Mouse (Mus musculus): ENCODE data around the gene Syde1.
"Not testable (repeated sequence)": the region's sequence is repeated elsewhere in the genome, so short reads cannot be mapped to it uniquely, and the experiment has no call there.

Syde1 gene

DNA sequence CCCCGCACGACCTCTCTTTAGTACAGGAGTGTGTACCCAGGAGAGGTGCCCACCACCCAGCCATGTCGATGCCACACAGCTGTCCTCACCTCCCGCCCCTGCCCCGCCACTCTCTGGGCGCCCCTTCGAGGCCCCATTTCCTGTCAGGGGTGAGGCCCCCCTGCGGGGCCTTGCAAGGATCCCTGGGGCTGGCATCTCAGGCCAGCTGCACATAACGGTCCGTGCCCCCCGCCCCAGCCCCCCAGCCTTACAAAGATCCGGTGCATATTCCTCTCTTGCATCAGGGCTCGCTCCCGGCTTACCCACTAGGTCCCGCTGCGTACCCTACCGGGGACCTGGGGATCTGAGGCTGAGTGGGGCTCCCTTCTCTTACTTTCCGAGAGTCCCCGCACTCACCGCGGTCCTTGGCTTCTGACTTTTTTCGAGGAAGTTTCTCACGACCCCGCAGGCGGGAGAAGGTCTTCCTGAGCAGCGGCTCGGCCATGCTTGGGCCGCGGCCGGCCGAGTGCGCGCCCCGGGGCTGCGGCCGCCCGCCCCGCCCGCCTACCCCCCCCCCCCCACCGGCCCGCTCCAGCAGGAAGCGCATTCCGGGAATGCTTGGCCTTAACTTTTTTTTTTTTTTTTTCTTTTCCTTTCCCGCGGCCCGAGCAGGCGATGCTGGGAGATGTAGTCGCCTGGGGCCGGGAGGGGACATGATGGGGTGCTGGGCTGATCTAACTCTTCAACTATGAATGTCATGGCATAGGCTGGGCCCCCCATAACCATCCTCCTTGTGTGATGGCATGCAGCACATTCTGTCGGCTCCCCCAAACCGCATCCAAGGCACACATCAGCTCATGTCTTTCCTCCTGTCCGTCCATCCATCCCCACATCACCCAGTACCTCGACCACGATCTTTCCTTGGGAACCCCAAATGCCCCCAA lies at the start of gene Syde1:
TSS of gene Syde1 (minus strand) at position 559 of the 923 bp plus-strand sequence.
- DNase-seq (ENCODE audit: low spot score) = no peak

DNA sequence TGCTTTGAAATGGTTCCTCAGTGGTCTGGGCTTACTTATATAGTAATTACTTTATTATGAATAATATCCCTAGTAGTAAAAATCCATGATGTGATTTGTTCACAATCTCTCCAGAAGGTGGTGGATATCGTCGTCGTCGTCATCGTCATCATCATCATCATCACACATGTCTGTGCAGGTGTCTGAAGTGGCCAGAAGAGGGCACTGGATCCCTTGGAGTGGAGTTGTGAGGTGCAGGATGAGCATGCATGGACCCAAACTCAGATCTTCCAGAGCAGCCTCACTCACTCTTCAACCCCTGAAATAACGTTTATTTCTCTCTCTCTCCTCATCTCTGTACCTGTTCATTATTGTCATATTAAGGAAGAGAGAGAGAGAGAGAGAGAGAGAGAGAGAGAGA lies 40.5 kb upstream of the Syde1 start:
- DNase-seq (ENCODE audit: low spot score) = no peak

DNA sequence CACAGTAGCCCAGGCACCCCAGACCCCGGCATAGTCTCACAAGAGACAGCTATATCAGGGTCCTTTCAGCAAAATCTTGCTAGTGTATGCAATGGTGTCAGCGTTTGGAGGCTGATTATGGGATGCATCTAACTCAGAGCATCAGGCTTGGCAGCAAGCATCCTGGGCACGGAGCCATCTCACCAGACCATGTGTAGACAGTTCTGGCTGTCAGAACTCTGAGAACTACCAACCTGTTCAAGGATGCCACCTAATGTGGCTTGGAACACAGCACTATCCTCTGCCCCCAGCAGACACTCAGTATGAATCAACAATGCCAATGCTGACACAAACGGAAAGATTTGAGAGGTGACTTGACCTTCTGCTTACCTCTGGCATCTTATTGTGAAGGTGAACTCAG lies 38.4 kb upstream of the Syde1 start:
- no peak for DNase-seq (ENCODE audit: low spot score)

DNA sequence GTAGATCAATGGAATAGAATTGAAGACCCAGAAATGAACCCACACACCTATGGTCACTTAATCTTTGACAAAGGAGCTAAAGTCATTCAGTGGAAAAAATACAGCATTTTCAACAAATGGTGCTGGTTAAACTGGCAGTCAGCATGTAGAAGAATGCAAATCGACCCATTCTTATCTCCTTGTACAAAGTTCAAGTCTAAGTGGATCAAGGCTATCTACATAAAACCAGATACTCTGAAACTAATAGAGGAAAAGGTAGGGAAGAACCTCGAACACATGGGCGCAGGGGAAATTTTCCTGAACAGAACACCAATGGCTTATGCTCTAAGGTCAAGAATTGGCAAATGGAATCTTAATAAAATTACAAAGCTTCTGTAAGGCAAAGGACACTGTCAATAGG lies 31.4 kb upstream of the Syde1 start:
- DNase-seq (ENCODE audit: low spot score) = not testable (repeated sequence)

DNA sequence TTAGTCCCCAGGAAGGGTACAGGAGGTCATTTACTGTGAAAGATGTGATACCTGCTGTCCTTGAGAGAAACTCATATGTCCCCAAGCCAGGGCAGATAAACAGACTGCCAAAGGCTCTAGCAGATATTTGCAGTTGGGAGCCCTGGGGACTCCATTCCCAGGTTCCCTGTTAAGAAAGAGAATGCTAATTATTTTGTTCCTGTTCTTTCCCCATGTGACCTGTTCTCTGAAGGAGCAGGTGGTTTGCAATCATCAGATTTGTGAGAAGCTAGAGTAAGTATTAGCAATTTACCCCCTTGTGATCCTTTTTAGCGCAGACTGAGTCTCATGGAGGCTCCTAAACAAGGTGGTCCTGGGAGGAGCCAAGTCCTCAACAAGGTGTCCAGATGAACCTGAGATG lies 26.2 kb upstream of the Syde1 start, which contains the start of gene Olfr1357:
TSS of gene Olfr1357 (minus strand) at position 101 of the 400 bp plus-strand sequence.
- DNase-seq (ENCODE audit: low spot score) = no peak

DNA sequence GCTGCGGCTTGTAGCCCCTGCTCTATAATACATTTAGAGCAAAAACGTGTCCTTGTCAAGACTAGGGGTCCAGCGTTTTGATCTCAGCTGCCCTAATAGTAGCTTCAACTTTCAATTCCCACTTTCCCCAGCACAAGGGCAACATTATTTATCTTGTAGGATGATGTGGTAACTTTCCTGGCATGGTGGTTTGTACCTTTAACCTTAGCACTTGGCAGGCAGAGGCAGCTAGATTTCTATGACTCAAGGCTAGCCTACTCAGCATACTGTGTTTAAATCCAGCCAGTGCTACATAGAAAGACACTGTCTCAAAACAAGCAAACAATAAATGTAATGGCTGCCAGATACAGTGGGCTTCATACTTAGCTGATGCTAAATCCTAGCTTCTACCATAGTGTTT lies 15.8 kb upstream of the Syde1 start:
- DNase-seq (ENCODE audit: low spot score) = no peak

DNA sequence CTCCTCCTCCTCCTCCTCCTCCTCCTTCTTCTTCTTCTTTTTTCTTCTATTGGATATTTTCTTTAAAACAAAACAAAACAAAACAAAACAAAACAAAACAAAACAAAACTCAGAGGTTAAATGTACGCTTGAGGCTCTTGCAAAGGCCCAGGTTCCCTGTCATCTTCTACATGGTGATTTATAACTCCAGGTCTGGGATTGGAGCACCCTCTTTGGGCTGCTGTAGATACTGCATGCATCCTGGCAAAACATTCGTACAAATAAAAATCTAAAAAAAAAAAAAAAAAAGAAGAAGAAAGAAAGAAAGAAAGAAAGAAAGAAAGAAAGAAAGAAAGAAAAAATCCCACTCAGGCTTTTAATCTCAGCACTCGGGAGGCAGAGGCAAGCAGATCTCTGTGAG lies 13.3 kb upstream of the Syde1 start:
- DNase-seq (ENCODE audit: low spot score) = no peak

DNA sequence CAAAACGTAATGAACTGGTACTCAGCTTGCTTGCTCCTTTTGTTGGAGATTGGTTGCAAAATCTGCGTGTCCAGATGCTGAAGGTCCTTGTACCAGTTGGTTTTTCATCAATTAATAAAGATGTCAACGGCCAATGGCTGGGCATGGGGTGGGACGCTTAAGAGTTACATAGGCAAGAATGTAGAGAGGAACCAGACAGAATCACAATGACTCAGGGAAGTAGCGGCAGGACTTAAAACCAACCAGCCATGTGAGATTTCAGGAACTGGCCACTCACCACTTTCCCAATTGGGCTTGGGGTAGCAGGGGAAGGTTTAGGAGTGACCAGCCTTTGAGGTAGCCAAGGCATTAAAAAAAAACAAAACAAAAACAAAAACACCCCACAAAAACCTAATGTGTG lies 8.1 kb upstream of the Syde1 start:
- DNase-seq (ENCODE audit: low spot score) = no peak

DNA sequence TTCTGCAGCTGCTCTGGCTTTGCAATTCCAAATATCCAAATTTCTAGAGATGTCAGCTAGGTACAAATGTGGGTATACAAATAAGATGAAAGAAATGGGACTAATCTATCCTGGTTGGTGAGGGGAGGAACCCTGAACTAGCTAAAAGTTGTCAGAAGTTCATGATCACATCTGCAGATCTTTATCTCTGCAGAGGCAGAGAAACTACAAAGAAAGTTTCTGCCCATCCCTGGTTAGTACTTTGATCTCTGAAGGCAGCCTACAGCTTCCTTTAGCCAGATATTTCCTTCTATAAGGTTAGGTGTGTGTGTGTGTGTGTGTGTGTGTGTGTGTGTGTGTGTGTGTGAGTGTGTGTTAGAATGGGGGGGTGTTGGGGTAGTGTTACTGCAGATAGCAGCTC lies 2.8 kb upstream of the Syde1 start:
- no peak for DNase-seq (ENCODE audit: low spot score)

DNA sequence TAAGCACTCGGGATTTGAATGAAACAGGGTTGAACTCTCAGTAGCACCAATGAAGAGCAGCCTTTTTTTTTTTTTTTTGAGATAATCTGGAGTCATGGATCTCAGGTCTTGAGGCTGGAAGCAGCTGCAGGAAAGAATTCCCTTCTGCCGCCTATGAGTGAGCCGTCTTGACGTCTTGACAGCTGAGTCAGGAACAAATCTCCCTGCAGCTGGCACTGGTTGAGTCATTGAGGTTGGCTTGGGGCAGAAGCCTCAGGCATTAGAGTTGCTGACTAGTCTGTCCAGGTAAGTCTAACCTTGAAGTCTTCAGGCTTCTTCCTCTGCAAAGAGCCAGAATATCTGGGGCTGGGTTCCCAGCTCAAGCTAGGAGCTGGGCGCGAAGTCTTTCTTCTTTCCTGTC lies 2.4 kb upstream of the Syde1 start:
- DNase-seq (ENCODE audit: low spot score) = no peak

DNA sequence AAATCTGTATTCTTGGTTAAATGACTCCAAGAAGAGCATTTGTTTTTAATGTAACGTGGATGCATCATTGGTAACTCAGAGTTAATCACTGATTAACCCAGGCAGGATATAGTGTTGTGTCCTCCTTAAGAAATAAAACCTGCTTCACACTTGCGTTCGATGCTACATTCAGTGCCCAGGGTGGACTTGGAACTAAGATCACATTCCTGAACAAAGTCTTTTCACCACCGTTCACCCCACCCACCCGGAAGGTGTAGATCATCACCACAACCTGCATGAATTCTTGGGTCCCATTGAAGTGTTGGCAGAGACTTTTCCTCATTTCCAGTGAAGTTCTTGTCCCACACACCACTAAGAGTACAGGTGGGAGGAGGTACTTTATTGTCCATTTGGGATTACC lies 2.0 kb upstream of the Syde1 start:
- no peak for DNase-seq (ENCODE audit: low spot score)

DNA sequence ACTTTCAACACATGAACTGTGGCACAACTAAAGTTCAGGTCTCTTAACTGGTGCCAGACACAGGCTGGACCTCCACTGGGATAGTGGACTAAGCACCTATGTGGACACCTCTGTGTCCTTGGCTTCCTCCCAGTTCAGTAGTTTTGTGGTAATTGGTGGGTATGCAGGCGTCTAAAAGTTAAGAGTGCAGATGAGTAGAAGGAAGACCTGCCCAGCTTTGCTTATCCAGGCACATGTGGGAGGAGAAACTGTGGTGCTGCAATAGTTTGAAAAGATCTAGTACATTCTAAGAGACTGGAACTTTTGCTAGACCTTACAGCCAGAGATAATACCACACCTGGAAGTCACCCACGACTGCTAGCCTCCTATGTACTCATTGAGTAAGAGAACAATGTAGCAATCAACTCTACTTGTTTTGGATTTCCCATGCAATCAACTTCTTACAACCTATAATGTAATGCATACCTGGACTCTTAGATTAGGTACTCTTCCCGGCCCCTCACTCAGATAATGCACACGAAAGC lies 1.2 kb upstream of the Syde1 start:
- no peak for DNase-seq (ENCODE audit: low spot score)

DNA sequence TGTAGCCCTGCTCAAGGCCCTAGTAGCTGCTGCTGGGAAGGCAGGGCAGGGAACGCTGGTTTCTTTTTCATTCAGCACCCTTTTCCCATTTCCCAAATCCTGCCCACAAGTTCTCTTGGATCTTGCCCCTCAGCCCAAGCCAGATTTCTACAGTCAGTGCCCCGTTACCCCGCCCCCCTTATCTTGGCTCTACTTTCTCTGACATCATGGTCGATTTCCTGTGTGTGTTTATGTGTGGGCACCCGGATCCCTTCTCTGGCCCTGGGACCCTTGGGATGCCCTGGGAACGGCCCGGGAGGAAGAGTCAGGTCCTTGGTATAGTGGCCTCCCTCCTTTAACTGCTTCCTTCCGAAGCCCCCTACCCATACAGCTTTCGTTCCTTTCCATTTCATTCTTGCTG lies 1.0 kb downstream of the Syde1 start:
- DNase-seq (ENCODE audit: low spot score) = no peak

DNA sequence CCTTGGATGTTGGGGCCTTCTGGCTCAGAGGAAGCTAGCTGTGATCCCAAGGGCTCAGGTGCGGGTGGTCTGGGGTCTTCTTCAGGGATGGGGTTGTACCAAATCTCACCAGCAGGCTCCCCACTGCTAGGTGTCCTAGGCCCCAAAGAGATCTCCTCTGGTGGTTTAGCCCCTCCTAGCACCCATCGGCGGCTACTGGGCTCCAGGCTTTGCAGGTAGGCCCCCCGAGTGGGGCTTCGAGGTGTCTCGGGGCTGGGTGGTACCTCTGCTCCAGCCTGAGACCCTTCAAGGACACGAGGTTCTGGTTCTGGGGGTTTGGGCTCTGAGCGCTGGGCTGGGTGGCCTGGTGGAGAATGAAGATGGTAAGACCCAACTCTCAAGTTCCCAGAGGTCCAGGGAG lies 1.9 kb downstream of the Syde1 start:
- no peak for DNase-seq (ENCODE audit: low spot score)

DNA sequence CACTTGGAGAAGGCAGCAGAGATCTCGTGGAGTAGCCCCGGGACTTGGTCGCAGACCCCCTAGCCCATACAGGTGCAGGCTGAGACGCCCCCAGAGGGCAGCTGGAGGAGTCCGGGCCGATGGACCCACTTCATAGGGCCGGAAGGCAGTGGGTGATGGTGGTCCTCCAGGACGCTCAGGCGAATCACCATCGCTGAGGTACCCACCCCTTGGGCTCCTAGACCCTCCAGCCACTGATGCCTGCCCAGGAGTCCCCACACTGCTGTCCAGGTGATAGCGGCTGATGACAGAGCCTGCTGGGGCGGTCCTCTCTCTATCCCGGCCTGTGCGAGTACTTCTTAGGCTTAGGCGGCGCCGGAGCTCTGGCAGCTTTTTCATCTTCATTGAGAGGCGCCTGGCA lies 2.5 kb downstream of the Syde1 start:
- DNase-seq (ENCODE audit: low spot score) = no peak

DNA sequence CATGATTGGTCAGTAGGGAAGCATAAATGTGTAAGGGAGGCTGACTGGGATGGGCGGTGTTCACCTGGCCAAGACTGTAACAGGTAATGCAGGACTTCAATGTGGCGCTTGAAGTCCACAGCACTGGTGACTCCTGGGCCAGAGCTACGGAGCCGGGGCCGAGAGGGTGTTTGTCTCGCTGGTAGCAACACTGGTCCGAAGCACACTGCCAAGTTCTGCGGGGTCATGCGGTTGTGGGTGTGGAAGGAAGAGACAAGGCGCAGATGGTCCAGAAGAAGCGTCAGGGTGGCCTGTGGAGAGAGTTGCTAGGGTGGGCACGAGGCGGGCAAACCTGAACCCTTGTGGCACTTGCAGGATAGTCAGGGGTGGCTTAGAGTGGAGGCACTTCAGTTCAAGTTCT lies 5.7 kb downstream of the Syde1 start:
- no peak for DNase-seq (ENCODE audit: low spot score)

DNA sequence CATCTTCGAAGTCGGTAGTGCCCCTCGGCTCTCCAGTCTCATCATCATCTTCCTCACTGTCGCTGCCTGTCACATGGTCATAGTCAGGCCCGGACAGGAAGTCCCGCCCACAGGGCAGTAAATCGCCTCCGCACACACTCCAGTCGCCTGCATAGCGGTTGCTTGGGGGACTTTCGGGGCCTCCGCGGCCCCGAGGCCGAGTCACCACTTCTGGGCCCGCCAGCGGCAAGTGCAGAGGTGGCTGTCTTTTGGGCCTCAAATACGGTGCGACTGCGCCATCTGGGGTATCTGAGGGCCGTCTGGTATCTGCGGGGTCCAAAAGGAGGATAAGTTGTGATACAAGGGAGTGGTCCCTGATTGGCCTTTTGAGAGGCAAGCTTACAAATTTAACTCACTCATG lies 6.2 kb downstream of the Syde1 start:
- no peak for DNase-seq (ENCODE audit: low spot score)

DNA sequence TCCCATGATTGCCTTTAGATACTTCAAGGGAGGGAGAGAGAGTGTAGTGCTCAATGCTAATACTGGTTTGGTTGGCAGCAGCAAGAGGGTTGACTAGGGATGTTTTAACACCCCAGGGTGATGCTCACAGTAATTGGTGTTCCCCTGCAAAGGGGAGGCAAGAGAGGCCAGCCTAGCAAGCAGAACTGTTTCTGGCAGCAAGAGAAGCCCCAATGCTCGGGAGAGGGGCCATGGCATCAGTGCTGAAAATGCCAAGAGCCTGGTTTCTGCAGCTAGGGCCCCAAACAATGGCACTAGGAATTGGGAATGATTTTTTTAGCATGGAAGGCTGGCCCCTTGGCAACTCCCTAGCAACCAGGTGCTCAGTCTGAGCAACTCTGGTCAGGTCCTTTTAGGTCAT lies 6.8 kb downstream of the Syde1 start:
- DNase-seq (ENCODE audit: low spot score) = no peak

DNA sequence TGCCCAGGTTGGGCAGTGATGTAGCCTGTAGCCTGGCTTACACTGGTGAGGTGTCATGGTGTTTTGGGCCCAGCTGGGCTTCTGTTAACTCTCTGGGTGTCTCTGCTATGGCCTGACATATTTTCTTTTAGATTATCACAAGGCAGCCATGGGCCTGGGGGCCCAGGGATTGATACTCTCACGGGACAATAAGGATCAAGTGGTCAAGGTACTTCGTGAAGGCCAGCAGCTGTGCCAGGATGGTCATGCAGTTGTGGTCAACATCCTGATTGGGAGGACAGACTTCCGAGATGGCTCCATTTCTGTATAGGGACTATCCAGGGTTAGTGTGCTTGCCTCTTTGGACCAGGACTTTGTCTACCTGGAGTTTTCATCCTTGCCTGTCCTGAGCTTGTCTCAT lies 7.8 kb downstream of the Syde1 start:
- no peak for DNase-seq (ENCODE audit: low spot score)

DNA sequence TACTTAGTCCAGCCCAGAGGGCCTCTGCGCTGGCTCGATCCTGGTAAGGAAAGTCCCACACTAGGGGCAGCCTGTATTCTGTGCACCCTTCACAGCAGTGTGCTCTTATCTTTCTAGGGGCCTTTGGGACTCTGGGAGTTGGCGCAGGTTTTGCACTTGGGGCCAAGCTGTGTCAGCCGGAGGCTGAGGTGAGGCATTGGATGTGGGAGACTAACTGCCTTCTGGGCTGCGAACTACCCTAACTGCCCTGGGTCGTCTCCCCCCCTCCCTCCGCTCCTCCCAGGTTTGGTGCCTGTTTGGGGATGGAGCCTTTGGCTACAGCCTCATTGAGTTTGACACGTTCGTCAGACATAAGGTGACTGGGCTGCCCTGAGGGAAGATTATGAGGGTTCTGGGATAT lies 8.4 kb downstream of the Syde1 start:
- no peak for DNase-seq (ENCODE audit: low spot score)

DNA sequence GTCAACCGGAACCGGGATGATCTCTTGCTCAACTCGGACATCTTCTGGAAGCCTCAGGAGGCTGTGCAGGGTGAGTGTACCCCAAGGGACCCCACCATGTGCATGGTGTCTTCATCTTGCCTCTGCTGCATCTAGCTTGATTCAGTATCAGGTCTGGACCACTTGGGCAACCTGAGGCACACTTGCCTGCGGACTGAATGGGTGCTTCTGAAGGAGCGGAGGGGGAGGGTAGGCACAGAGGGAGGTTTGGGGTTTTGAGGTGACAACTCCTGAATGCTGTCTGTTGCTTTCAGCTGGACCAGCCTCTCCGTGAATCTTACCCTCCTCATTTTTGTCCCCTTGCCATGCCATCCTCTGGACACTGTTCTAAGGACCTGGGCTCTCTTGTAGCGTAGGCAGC lies 10.6 kb downstream of the Syde1 start:
- no peak for DNase-seq (ENCODE audit: low spot score)

DNA sequence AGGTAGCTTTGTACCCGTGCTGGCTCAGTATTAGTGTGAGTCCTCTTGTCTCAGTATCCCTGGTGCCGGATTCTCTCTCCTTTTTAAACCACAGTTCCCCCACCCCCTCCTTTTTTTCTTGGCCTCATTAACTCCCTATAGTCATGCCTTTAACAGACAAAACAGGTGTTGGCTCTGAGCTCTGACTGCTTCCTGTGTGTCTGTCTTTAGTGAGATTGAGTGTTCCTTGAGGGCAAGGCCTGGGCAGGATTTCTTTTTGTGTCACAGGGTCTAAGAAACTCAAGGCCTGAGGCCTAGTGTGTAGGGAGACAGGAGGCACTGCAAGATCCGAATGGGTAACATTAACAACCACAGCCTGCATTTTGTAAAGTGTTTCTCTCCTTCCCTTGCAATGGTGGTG lies 13.6 kb downstream of the Syde1 start:
- no peak for DNase-seq (ENCODE audit: low spot score)

DNA sequence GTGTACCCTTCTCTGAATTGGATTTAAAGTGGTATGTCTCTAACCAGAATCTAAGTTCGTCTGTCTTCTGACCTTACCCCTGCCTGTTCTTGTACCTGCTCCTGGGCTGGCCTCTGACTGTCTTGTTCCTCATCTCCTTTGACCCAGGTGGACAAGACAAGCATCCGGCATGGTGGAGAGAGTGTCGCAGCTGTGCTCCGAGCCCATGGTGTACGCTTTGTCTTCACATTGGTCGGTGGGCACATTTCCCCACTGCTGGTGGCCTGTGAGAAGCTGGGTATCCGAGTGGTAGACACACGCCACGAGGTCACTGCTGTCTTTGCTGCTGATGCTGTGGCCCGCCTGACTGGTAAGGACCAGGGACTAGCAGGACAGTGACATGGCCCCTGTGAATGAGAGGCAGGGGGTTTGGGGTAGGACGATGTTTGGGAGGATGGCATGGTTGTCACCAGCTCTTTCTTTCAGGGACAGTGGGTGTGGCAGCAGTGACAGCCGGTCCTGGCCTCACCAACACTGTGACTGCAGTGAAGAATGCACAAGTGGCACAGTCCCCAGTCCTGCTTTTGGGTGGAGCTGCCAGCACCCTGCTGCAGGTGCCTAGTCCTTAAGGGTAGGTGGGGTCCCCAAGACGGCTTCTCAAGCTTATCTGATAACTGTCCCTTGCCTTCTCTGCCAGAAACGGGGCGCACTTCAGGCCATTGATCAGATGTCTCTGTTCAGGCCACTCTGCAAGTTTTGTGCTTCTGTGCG lies 15.2 kb downstream of the Syde1 start:
- DNase-seq (ENCODE audit: low spot score) = no peak

All from spleen, adult 12 weeks (tissue).